Mouse (Mus musculus): ENCODE data around the gene Tchp. TPM values are rescaled to one million over a fixed set of nuclear protein-coding genes. Genes with fewer than 3 reads are reported as not detected.

Gene Tchp
- polyA plus RNA-seq (2015; fragmentation: Nextera tagmentation; extraction: Ambion mirVana), result 4.6 and 5.8 TPM in 2 replicates

DNA sequence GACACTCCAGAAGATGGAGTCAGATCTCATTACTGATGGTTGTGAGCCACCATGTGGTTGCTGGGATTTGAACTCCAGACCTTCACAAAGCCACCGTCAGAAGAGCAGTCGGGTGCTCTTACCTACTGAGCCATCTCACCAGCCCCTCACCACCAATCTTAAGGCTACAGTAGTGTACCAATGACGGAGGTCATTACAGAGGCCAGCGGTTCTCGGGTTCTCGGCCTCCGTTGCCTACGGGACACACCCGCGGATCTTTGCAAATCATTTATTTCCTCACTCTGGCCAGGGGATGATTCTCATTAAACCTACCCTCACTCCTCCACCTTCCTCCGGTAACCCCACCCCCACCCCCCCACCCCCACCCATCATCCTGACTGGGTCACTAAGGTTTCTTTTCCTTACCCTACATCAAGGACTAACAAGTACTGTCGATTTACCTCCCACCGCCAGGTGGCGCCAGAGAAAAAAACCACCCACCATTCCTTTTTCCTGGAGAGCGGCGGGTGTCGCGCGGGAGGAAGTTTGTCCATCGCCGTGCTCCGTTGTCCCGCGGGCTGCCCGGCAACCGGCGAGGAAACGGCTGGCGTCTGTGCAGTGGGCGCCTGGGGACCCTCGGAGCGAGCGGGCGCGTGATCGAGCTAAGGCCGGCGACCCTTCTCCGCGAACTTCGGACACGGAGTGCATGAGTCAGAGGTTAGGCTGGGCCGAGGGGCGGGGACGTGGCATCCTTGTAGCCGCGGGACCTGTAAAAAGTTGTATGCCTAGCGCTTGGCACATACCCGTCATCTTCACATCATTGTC is at the start of gene Tchp:
TSS of gene Tchp (plus strand) at position 496 of the 804 bp plus-strand sequence.
- Histone ChIP-seq H3K36me3 (ENCODE audit: control insufficient read depth, insufficient read depth, low read length) (peaks cover 5% of the 10 kb centered on the region; the same call in 1 of the 2 replicates), H3K4me1 (replicated peaks; ENCODE audit: control insufficient read depth, insufficient read depth) (no peaks in the 10 kb centered on the region), H3K27ac (replicated peaks) (no peak within 1 kb of the TSS), H3K4me2 (replicated peaks; ENCODE audit: low read depth) (peak within 1 kb of the TSS; percentile 84), H3K4me3 (ENCODE audit: low read depth, low read length) (peak within 1 kb of the TSS; percentile 84), H3K9ac (ENCODE audit: low read length) (peak within 1 kb of the TSS; percentile 71), H3K27me3 (ENCODE audit: control insufficient read depth, insufficient read depth, low read length) (no peaks in the 10 kb centered on the region), H3K9me3 (ENCODE audit: control insufficient read depth, low read length) (no peaks in the 10 kb centered on the region)
- no peak for TF ChIP-seq EP300 (optimal IDR thresholded peaks at IDR 0.05)
- peak; percentile 87 for TF ChIP-seq CTCF (IDR thresholded peaks at IDR 0.05; ENCODE audit: low read depth)
- DNase-seq (ENCODE audit: low spot score) (peak; percentile 96), ATAC-seq (ENCODE audit: low FRiP score, low TSS enrichment) (peak; percentile 78)
- 4% methylated on average over 46 of the region's 49 CpGs for WGBS

DNA sequence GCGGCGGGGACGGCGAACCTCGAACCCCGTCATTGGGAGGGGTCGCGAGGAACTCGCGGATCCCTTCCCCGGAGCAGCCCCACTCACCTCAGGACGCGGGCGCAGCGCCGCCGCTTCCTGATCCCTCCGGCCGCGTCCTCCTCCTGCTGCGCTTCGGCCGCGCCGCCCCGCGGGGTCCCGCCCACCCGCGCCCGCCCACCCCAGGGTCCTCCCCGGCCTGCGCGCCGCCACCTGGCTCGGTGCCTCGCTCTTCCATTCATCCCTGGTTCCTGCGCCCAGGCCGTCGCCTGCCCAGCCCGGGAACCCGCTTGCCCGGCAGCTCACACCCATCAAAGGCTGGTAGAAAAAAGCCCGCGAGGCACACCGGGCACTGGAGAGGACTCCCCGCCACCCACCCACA is 49.3 kb upstream of the Tchp start, which contains the start of gene Trpv4:
TSS of gene Trpv4 (minus strand) at position 167 of the 400 bp plus-strand sequence.
- Histone ChIP-seq H3K4me1 (replicated peaks; ENCODE audit: control insufficient read depth, insufficient read depth) (no peaks in the 10 kb centered on the region), H3K4me3 (ENCODE audit: low read depth, low read length) (peak within 1 kb of the TSS; percentile 48), H3K27me3 (ENCODE audit: control insufficient read depth, insufficient read depth, low read length) (no peaks in the 10 kb centered on the region; the same call in 1 of the 2 replicates), H3K4me2 (replicated peaks; ENCODE audit: low read depth) (peak within 1 kb of the TSS; percentile 84), H3K9ac (ENCODE audit: low read length) (peak within 1 kb of the TSS; percentile 56), H3K27ac (replicated peaks) (no peak within 1 kb of the TSS), H3K9me3 (ENCODE audit: control insufficient read depth, low read length) (no peaks in the 10 kb centered on the region), H3K36me3 (ENCODE audit: control insufficient read depth, insufficient read depth, low read length) (no peaks in the 10 kb centered on the region)
- no peak for TF ChIP-seq EP300 (optimal IDR thresholded peaks at IDR 0.05)
- TF ChIP-seq CTCF (IDR thresholded peaks at IDR 0.05; ENCODE audit: low read depth), result no peak
- DNase-seq (ENCODE audit: low spot score) (peak; percentile 45), ATAC-seq (ENCODE audit: low FRiP score, low TSS enrichment) (peak; percentile 33; the same call in 1 of the 2 replicates)
- WGBS, result under 1% methylated on average over 37 of the region's 47 CpGs

DNA sequence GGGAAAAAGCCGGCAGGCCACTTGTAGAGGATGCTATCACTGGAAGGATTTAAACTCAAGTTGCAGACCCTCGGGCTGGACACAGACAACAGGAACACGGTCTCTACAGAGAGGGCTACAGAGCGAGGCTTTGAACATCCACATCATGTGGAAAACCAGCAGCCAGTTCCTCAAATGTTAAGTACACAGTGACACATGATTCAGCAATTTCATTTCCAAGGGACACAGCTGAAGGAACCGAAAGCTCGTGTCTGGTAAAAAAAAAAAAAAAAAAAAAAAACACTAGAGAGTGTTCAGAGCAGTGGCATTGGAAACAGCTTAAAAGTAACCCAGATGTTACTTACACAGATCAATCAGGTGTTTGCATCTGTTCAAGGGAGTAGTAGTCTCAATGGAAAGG is 46.5 kb upstream of the Tchp start:
- Histone ChIP-seq H3K4me1 (replicated peaks; ENCODE audit: control insufficient read depth, insufficient read depth) (no peaks in the 10 kb centered on the region), H3K9me3 (ENCODE audit: control insufficient read depth, low read length) (no peaks in the 10 kb centered on the region), H3K9ac (ENCODE audit: low read length) (no peak overlapping the region), H3K36me3 (ENCODE audit: control insufficient read depth, insufficient read depth, low read length) (no peaks in the 10 kb centered on the region), H3K27me3 (ENCODE audit: control insufficient read depth, insufficient read depth, low read length) (no peaks in the 10 kb centered on the region; the same call in 1 of the 2 replicates), H3K4me3 (ENCODE audit: low read depth, low read length) (no peak overlapping the region), H3K27ac (replicated peaks) (no peak overlapping the region), H3K4me2 (replicated peaks; ENCODE audit: low read depth) (no peak overlapping the region)
- TF ChIP-seq EP300 (optimal IDR thresholded peaks at IDR 0.05), result no peak
- no peak for TF ChIP-seq CTCF (IDR thresholded peaks at IDR 0.05; ENCODE audit: low read depth)
- ATAC-seq (ENCODE audit: low FRiP score, low TSS enrichment) (no peak), DNase-seq (ENCODE audit: low spot score) (no peak)
- 60% methylated on average over 6 of the region's 6 CpGs for WGBS

DNA sequence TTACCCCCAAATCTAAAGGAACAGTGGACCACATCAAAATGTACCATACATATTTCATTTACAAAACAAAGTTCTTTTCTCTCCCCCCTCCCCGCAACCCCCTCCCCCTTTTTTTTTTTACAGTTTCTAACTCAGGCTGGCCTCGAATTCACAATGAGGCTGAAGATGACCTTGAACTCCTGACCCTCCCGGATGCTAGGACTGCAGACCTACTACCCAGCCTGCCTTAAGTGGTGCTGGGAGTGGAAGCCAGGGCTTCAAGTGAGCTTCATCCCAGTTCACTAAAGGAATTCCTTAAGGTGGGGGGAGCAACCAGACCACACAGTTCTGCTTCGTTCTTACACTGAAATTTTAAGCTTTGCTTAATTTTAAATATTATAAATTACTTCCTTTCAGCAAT is 43.4 kb upstream of the Tchp start:
- Histone ChIP-seq H3K4me3 (ENCODE audit: low read depth, low read length) (no peak overlapping the region), H3K27ac (replicated peaks) (no peak overlapping the region), H3K4me2 (replicated peaks; ENCODE audit: low read depth) (no peak overlapping the region), H3K9me3 (ENCODE audit: control insufficient read depth, low read length) (no peaks in the 10 kb centered on the region), H3K9ac (ENCODE audit: low read length) (no peak overlapping the region), H3K36me3 (ENCODE audit: control insufficient read depth, insufficient read depth, low read length) (no peaks in the 10 kb centered on the region), H3K27me3 (ENCODE audit: control insufficient read depth, insufficient read depth, low read length) (no peaks in the 10 kb centered on the region), H3K4me1 (replicated peaks; ENCODE audit: control insufficient read depth, insufficient read depth) (no peaks in the 10 kb centered on the region)
- TF ChIP-seq EP300 (optimal IDR thresholded peaks at IDR 0.05) (no peak), CTCF (IDR thresholded peaks at IDR 0.05; ENCODE audit: low read depth) (no peak)
- 66% methylated on average over 4 of the region's 4 CpGs for WGBS
- no peak for ATAC-seq (ENCODE audit: low FRiP score, low TSS enrichment)
- no peak for DNase-seq (ENCODE audit: low spot score)

DNA sequence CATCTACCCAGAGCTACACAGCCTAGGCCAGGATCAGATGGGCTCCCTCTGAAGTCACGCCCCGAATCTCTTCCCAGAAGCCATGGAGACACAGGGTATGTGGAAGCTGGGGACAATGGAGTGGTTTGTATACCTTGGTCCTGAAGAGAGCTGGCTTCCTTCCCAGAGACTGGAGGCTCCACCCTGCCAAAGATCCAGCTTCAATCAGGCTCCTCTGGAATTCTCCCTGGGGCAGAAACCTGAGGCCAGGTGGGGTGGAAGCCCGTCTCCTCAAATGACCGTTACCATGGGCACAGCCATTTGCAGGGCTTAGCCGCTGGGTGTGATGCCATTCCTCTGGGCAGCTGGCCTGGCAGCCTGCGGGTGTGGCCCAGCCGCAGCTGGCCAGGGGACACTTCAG is 42.8 kb upstream of the Tchp start:
- no peak overlapping the region for H3K9ac ChIP-seq (ENCODE audit: low read length)
- ATAC-seq (ENCODE audit: low FRiP score, low TSS enrichment), result no peak
- H3K27ac ChIP-seq (replicated peaks), result no peak overlapping the region
- WGBS, result 58% methylated on average over 7 of the region's 7 CpGs
- H3K4me1 ChIP-seq (replicated peaks; ENCODE audit: control insufficient read depth, insufficient read depth), result no peaks in the 10 kb centered on the region
- peak; percentile 37 for DNase-seq (ENCODE audit: low spot score)
- no peak overlapping the region for H3K4me3 ChIP-seq (ENCODE audit: low read depth, low read length)
- no peak overlapping the region for H3K4me2 ChIP-seq (replicated peaks; ENCODE audit: low read depth)
- no peaks in the 10 kb centered on the region for H3K9me3 ChIP-seq (ENCODE audit: control insufficient read depth, low read length)
- TF ChIP-seq EP300 (optimal IDR thresholded peaks at IDR 0.05) (no peak), CTCF (IDR thresholded peaks at IDR 0.05; ENCODE audit: low read depth) (no peak)
- H3K27me3 ChIP-seq (ENCODE audit: control insufficient read depth, insufficient read depth, low read length), result no peaks in the 10 kb centered on the region
- H3K36me3 ChIP-seq (ENCODE audit: control insufficient read depth, insufficient read depth, low read length), result no peaks in the 10 kb centered on the region

GRCm38 (mm10) chr5:114666659-114667058 is 40.9 kb upstream of the Tchp start:
- Histone ChIP-seq H3K27me3 (ENCODE audit: control insufficient read depth, insufficient read depth, low read length) (no peaks in the 10 kb centered on the region), H3K4me3 (ENCODE audit: low read depth, low read length) (no peak overlapping the region), H3K9ac (ENCODE audit: low read length) (no peak overlapping the region), H3K27ac (replicated peaks) (no peak overlapping the region), H3K4me1 (replicated peaks; ENCODE audit: control insufficient read depth, insufficient read depth) (no peaks in the 10 kb centered on the region), H3K9me3 (ENCODE audit: control insufficient read depth, low read length) (no peaks in the 10 kb centered on the region), H3K4me2 (replicated peaks; ENCODE audit: low read depth) (peak overlapping the region; percentile 49; the same call in 1 of the 2 replicates), H3K36me3 (ENCODE audit: control insufficient read depth, insufficient read depth, low read length) (no peaks in the 10 kb centered on the region)
- WGBS, result 68% methylated on average over 1 of the region's 1 CpGs
- no peak for DNase-seq (ENCODE audit: low spot score)
- TF ChIP-seq EP300 (optimal IDR thresholded peaks at IDR 0.05), result no peak
- no peak for TF ChIP-seq CTCF (IDR thresholded peaks at IDR 0.05; ENCODE audit: low read depth)
- ATAC-seq (ENCODE audit: low FRiP score, low TSS enrichment), result no peak

All from stomach, postnatal 0 days (tissue).